Mouse (Mus musculus): ENCODE measurements around the gene Krtap5-4.
A peak's percentile ranks its signal among the peaks of the same experiment; 100 is the strongest.
"Not testable (repeated sequence)": the region's sequence is repeated elsewhere in the genome, so short reads cannot be mapped to it uniquely, and the experiment has no call there.

The Krtap5-4 gene

GRCm38 (mm10) chr7:142322641-142323040 lies 19.3 kb downstream of the Krtap5-4 start:
- no peak for DNase-seq (ENCODE audit: low spot score)

- DNase-seq (ENCODE audit: low spot score) = no peak
Observed at GRCm38 (mm10) chr7:142323396-142324117, 20.2 kb downstream of the Krtap5-4 start.

- DNase-seq (ENCODE audit: low spot score) = no peak
Observed at GRCm38 (mm10) chr7:142326714-142327445, 23.5 kb downstream of the Krtap5-4 start.

GRCm38 (mm10) chr7:142328507-142328906 lies 25.2 kb downstream of the Krtap5-4 start:
- DNase-seq (ENCODE audit: low spot score) = no peak

GRCm38 (mm10) chr7:142330271-142330724 lies 26.9 kb downstream of the Krtap5-4 start:
- DNase-seq (ENCODE audit: low spot score) = no peak

- DNase-seq (ENCODE audit: low spot score) = no peak
Observed at GRCm38 (mm10) chr7:142331281-142331680, 27.9 kb downstream of the Krtap5-4 start.

GRCm38 (mm10) chr7:142332741-142333140 lies 29.4 kb downstream of the Krtap5-4 start:
- not testable (repeated sequence) for DNase-seq (ENCODE audit: low spot score)

GRCm38 (mm10) chr7:142334246-142334645 lies 30.9 kb downstream of the Krtap5-4 start:
- DNase-seq (ENCODE audit: low spot score) = peak; percentile 75

- no peak for DNase-seq (ENCODE audit: low spot score)
Observed at GRCm38 (mm10) chr7:142335151-142335550, 31.8 kb downstream of the Krtap5-4 start.

GRCm38 (mm10) chr7:142340269-142340970 lies 37.1 kb downstream of the Krtap5-4 start:
- DNase-seq (ENCODE audit: low spot score) = no peak

GRCm38 (mm10) chr7:142341564-142342246 lies 38.4 kb downstream of the Krtap5-4 start:
- DNase-seq (ENCODE audit: low spot score) = no peak

- no peak for DNase-seq (ENCODE audit: low spot score)
Observed at GRCm38 (mm10) chr7:142342247-142342640, 38.9 kb downstream of the Krtap5-4 start.

- no peak for DNase-seq (ENCODE audit: low spot score)
Observed at GRCm38 (mm10) chr7:142347542-142347941, 44.2 kb downstream of the Krtap5-4 start.

- no peak for DNase-seq (ENCODE audit: low spot score)
Observed at GRCm38 (mm10) chr7:142349308-142349961, 46.1 kb downstream of the Krtap5-4 start.

- no peak for DNase-seq (ENCODE audit: low spot score)
Observed at GRCm38 (mm10) chr7:142351569-142351968, 48.2 kb downstream of the Krtap5-4 start.

GRCm38 (mm10) chr7:142353854-142354253 lies 50.5 kb downstream of the Krtap5-4 start:
- no peak for DNase-seq (ENCODE audit: low spot score)

Data from left cerebral cortex, adult 11 months (tissue).